Mouse (Mus musculus): ENCODE measurements around the gene Scn2b.

Gene Scn2b

DNA sequence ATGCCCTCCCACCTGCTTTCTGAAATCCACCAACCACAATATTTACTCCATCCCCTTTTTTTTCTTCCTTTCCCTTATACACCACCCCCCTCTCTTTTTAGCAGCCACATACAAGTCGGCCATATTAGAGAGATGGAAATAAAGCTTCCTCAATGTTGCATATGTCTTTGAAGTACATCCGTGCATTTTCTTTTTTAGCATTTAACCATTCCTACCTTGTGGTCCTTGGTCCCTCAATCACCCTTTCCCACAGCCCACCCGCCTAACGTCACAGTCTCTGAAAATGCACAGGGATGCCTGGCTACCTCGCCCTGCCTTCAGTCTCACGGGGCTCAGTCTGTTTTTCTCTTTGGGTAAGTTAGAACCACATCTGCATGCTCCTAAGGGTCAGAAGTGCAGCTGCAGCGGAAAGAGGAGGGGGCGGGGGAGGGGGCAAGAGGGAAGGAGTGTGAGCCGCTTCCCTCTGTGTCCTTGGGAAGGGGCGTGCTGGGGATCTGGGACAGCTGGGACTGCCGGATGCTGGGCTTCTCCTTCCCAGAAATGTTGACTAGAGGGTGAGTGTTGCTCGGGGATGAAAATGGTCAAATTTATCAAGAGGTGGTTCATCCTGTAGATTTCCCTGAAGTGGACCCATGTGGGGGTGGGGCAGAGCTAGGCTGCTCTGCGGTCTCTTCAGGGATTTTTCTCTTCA, at the start of gene Scn2b:
Gene Scn2b, plus strand, starts transcription at position 42 of the 691 bp plus-strand sequence.
- CTCF ChIA-PET = interaction anchor here in 2 of 4 experiments (0.5 to 6.1 kb wide), 3 partner anchors 16 to 109 kb away, joined by 3 to 60 read pairs (median 3); partner anchors contain the start of gene Cd3e (in 1 of the 2)
- POLR2A ChIA-PET = interaction anchor here in 3 of 4 experiments (0.6 to 1.4 kb wide), 7 partner anchors 8 to 526 kb away, joined by 3 to 7 read pairs (median 3); partner anchors contain the start of gene Mpzl3 (in 1 of the 3)

DNA sequence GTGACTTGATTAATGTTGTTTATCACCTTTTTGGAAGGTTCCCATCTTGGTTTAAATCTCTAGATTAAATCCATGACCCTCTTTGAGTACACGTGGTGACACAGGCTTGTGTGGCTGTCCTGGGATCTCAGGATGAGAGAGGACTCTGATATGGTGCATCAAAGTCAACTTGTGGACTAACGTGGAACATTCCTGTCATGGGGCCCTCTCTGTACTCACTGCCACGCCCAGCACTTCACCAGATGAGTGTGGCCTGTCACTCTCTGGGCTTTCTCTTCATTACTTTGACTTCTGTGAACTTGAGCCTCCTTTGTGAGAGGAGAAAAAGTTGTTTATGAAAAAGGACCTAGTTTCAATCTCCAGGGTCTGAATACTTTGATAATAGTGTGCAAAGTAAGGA, 45.8 kb upstream of the Scn2b start:
- ChIA-PET CTCF (no interaction called here), POLR2A (no interaction called here)

DNA sequence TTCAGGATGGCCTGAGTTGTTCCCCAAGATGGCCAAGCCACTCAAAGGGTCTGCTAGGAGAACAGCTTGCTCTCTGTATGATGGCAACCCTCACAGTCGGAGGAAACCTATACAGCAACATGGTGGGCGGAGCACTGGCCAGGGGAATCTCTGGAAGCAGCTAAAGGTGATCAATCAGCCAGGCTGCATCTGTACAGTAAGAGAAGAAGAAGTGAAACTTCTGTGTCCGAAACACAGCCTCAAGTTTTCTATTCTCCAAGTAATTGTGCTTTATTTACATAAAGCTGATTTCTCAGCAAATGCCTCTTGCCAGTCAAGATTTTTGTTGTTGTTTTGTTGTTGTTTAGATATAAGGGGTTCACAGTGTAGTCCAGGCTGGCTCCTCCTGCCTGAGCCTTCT, 39.7 kb upstream of the Scn2b start:
- ChIA-PET CTCF (interaction anchor here in 2 of 4 experiments (0.8 kb wide), 2 partner anchors 13 to 347 kb away, joined by 3 read pairs; no protein-coding TSS in a partner anchor), POLR2A (interaction anchor here in 2 of 4 experiments (0.9 to 3.4 kb wide), 4 partner anchors 8 to 158 kb away, joined by 3 to 15 read pairs (median 7); partner anchors contain the start of gene Mpzl2 (in 1 of the 2))

DNA sequence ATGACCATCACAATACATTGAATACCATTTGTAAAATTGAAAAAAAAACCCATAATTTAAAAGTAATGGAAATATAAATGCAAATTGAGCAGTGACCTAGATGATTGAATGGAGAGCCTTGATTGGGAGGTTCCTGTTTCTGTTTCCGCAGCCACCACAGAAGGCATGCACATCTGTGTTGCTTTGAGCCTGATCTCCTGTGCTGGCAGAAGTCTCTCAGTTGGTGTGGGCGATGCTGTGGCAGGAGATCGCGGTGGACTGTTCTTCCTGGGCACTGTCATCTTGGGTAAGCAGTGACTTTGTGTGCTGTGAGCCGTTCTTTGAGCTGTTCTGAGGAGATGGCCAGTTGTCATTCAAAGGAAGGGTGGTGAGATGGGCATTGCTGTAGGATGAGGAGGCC, 38.6 kb upstream of the Scn2b start, which contains the start of gene Jaml:
Gene Jaml, plus strand, starts transcription at position 173 of the 400 bp plus-strand sequence.
- ChIA-PET CTCF (no interaction called here), POLR2A (interaction anchor here in 2 of 4 experiments (0.6 to 1.8 kb wide), 2 partner anchors 12 to 477 kb away, joined by 4 to 5 read pairs; no protein-coding TSS in a partner anchor)

DNA sequence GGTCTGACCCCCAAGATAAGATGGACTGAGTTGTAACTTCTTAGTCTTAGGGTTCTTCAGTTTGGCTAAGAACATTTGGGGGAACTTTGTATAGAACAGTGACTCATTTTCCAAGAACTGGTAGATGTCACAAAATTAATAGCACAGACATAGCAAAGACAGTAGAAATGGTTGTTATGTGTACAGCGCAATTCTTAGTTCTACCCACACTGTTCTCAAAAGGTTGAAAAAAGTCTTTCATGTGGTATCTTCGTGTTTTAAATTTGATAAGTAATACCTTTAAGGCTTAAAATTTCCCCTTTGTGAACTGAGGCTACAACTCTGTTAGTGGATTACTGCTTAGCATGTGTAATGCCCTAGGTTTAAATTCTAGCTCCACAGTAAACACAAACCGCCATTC, 34.5 kb upstream of the Scn2b start:
- POLR2A ChIA-PET = no interaction called here
- CTCF ChIA-PET = no interaction called here

DNA sequence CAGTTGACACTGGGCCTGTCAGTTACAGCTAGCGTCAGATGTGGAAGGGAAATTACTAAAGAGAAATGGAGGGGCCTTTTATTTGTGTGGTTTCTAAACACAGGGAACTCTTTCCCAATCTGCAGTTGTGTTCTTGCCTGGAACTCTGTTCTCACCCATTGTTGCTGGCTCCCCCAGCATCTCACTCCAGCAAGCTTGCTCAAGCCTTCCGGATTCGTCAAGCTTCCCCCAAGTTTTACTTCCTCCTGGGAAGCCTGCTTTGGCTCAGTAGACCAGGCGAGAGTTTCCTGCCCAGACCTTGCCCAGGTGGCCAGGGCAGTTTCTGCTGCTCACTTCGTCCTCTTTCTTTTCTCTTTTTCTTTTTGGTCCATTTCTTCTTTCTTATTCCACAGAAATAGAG, 33.0 kb upstream of the Scn2b start:
- POLR2A ChIA-PET = interaction anchor here in 1 of 4 experiments (0.8 to 2.3 kb wide), 4 partner anchors 8 to 36 kb away, joined by 3 to 15 read pairs (median 4); partner anchors contain the start of gene Mpzl3
- CTCF ChIA-PET = no interaction called here

DNA sequence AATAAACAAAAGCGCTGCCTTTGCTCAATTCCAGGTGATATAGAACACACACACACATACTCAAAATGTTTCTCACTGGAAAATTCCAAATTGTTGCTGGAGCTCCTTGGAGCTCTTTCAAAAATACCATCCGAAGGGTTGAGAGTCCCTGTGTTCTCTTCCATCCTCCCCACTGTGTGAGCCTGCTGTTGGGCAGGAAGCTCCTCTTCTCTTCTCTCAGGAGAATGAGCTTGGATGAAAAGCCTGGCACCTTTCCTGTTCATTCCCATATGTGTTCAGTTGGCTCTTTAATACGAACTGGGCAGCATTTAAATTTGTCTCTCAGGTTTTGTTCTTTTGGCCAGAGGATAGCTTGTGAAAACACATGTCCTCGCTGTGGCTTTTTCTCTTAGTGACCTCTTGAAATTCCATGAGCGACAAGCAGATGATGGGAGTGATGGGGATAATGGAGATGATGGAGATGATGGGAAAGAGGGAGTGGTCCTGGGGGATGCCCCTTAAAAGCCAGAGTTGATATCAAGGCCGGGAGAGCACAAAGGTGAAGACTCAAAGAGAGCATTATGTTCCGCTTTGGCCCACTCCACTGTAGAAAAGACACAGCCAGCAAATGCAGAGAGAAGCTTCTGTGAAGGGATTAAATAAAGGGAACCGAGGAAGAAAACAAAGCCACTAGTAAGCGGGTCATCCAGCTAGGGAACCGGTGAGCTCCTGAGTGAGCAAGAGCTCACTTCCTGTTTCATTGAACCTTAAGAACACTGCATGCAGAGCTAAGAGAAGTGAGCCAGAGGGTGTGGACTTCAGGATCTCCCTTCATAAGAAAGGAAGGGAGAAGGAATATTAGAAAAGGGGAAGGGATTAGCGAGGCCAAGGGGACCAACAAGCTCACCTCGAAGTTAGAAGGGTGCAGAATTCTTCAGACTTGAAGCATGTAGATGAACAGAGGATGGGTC, 31.6 kb upstream of the Scn2b start:
- POLR2A ChIA-PET = interaction anchor here in 1 of 4 experiments (1.1 to 2.3 kb wide), 4 partner anchors 9 to 35 kb away, joined by 3 to 15 read pairs (median 4); no protein-coding TSS in a partner anchor
- CTCF ChIA-PET = interaction anchor here in 3 of 4 experiments (0.5 to 0.8 kb wide), 3 partner anchors 36 to 430 kb away, joined by 3 read pairs; no protein-coding TSS in a partner anchor

DNA sequence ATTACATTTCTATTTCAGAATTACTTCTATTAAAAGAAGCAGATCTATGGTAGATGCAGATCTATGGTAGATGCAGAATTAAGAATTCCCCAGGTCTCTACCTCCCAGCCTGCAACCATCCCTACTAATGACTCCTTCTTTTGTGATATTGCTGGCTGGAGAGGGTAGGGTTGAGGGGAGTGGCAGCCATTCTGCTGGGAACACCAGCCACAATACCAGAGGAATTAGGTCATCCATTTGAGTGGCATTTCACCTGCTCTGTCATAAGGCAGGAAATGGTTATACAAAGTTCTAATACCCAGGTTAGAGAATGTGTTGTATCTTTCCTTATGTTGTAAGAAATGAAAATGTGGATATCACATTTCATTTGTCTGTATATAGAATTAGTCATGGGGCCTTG, 29.5 kb upstream of the Scn2b start:
- ChIA-PET CTCF (no interaction called here), POLR2A (interaction anchor here in 1 of 4 experiments (1.6 kb wide), 1 partner anchor 22 kb away, joined by 4 read pairs; no protein-coding TSS in a partner anchor)

DNA sequence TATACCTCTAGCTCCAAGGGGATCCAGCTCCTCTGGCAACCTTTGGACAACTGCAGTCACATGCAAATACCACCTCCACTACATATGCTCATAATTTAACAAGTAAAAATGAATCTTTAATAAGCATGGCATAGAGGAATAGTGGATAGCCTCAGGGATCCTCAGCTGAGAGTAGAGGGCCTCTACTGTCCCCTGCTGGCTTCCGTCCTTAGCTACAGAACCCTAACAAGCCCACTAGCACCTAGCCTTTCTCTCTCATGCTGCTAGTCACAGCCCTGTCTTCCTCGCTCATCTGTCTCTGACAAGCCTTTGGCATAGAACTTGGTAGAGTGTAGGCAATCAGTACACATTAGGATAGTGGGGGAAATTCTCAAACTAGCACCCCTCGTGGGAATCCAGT, 26.8 kb upstream of the Scn2b start:
- CTCF ChIA-PET = interaction anchor here in 2 of 4 experiments (0.8 to 1.1 kb wide), 4 partner anchors 14 to 400 kb away, joined by 3 read pairs; no protein-coding TSS in a partner anchor
- POLR2A ChIA-PET = interaction anchor here in 2 of 4 experiments (0.7 to 1.5 kb wide), 4 partner anchors 11 to 126 kb away, joined by 3 to 6 read pairs (median 4); partner anchors contain the start of genes Jaml (in 1 of the 2) and Ube4a (in 1 of the 2)

DNA sequence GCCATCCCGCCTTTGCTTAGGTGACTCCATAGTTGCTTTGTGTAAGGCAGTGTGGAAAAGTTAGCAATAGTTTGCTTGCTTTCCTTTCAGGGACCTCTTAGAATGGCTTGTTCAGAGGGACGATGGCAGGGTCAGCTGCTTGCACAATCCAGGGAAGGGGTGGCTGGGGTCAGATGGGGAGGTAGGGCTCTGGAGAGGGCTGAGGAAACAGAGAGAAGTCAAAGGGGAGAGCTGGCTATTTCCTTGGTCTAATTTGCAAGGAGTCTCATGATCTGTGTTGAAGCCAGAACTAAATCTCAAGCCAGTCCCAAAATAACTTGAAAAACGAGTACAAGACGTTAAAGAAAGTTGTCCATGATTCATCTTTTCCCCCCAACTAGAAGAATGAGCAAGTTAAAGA, 24.9 kb upstream of the Scn2b start:
- CTCF ChIA-PET = interaction anchor here in 2 of 4 experiments (0.8 to 1.1 kb wide), 2 partner anchors 37 to 323 kb away, joined by 3 read pairs; no protein-coding TSS in a partner anchor
- POLR2A ChIA-PET = interaction anchor here in 2 of 4 experiments (0.9 to 1.6 kb wide), 4 partner anchors 11 to 818 kb away, joined by 3 to 6 read pairs (median 3); no protein-coding TSS in a partner anchor

DNA sequence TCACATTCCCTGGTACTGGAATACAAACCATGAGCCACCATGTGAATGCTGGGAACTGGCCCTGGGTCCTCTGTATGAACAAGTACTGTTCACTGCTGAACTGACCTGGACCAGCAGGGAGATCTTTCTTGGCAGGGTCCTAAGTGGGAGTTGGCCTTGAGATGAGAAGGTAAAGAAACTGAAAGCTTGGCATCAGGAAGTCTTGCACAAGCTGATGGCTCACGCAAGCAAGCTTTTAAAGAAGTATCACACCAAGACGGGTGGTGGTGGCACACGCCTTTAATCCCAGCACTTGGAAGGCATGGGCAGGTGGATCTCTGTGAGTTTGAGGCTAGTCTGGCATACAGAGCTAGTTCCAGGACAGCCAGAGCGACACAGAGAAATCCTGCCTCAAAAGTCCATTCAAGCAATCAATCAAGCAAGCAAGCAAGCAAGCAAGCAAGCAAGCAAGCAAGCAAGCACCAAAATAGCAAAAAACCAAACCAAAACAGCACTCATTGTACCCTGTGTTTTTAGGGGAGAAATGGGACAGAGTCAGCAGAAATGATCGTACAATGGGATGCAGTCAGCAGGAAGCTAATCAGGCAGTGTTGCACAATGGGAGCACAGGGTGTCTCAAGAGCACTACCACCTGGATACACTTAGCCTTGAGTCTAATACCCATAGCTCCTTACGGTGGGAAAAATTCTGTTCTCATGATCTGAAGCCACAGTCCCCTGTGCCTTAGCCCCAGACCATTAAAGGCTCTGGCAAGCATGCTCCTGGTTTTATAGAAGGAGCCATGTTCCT, 22.2 kb upstream of the Scn2b start:
- ChIA-PET CTCF (interaction anchor here in 3 of 4 experiments (1.0 to 1.2 kb wide), 3 partner anchors 47 to 73 kb away, joined by 3 to 7 read pairs (median 5); no protein-coding TSS in a partner anchor), POLR2A (interaction anchor here in 1 of 4 experiments (1.1 to 1.4 kb wide), 3 partner anchors 9 to 66 kb away, joined by 3 to 5 read pairs (median 4); no protein-coding TSS in a partner anchor)

DNA sequence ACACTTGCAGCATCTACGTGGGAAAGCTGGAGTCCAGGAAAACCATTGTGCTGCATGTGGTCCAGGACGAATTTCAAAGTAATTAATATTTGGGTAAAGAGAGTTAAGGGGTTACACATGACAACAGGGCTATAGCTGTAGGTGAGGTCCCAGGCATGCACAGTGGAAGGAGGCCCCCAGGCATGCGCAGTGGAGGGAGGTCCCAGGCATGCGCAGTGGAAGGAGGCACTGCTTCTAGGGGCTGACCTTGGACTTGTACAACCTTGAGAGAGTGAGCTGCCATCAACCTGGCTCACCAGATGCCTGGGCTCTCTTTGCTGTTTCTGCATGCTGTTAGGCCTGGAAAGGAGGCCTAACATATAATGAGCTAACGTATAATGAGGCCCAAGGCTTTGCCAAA, 19.7 kb upstream of the Scn2b start:
- POLR2A ChIA-PET = no interaction called here
- CTCF ChIA-PET = interaction anchor here in 2 of 4 experiments (0.6 to 0.8 kb wide), 3 partner anchors 22 to 49 kb away, joined by 3 to 9 read pairs (median 4); no protein-coding TSS in a partner anchor

DNA sequence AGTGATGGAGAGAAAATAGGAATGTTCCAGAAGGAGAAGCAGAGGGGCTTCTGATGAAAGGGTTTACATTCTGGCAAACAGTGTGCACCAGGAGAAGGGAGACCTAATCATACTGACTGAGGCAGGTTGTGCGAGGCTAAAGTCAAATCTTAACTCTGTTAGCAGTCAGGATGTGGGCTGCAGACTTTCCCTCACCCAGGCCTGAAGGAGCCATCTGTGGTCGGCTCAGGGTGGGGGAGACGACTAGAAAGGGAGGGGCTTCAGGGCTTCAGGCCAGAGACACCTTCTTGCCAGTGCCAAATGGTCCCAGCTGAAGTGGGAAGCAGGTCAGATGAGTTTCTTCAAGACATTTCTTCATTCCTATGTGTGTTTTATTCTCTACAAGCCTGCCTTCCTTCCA, 19.2 kb upstream of the Scn2b start:
- POLR2A ChIA-PET = no interaction called here
- CTCF ChIA-PET = interaction anchor here in 1 of 4 experiments (0.8 kb wide), 1 partner anchor 22 kb away, joined by 4 read pairs; no protein-coding TSS in a partner anchor

DNA sequence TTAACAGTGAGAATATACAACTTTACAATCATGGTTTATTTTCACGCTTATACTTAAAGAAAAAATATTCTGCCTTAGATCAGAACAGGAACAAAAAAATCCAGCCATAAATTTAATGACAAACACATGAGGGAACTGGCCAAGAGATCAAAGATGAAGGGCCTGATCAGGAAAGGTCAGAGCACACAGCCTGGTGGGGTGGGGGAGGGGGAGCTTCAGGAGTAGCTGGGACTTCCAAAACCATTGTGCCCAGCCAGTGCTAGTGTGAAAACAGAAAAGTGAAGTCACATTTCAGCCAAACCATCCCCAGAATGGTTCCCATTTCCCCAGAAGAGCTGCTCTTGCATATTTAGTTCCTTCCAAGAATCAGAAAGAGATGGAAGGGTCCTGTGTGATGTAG, 15.1 kb upstream of the Scn2b start:
- ChIA-PET CTCF (interaction anchor here in 1 of 4 experiments (0.6 kb wide), 1 partner anchor 20 kb away, joined by 3 read pairs; no protein-coding TSS in a partner anchor), POLR2A (no interaction called here)

DNA sequence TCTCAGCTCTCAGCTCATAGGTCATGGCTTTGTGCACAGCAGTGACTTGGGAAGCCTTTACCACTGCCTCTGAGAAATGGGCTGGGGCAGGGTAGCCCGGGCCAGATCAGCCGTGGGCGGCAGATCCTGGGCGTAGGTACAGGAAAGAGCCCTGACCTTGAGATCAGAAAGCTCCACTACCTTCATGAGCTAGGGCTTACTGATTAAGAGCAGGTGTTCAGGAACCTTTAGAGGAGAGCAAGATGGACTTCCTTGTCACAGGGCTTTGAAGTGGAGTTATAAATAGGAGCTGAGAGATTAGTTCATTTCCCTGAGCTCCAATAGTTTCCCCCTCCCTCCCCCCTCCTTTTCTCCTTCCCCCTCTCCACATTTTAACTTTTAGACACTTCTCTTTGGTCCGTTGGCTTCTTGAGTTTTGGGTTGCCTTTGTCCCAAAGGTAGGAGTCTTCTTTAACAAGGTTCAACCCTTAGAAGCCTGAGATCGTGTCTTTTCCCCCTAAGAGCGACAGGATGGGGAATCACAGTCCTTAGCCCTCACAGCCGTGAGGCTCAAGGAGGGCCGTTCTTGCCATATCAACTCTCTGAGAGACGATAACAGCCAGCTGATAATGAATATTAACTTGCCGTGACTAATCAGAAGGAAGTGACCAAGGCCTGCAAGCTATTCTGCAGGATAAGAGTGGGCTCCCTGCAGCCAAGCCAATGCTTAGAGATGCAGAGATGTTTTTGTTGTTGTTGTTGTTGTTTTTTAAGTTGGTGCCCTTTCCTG, 14.2 kb upstream of the Scn2b start:
- ChIA-PET POLR2A (interaction anchor here in 2 of 4 experiments (0.6 to 1.0 kb wide), 2 partner anchors 13 to 683 kb away, joined by 3 read pairs; no protein-coding TSS in a partner anchor), CTCF (interaction anchor here in 2 of 4 experiments (0.6 to 0.9 kb wide), 4 partner anchors 19 to 329 kb away, joined by 3 to 5 read pairs (median 4); no protein-coding TSS in a partner anchor)

DNA sequence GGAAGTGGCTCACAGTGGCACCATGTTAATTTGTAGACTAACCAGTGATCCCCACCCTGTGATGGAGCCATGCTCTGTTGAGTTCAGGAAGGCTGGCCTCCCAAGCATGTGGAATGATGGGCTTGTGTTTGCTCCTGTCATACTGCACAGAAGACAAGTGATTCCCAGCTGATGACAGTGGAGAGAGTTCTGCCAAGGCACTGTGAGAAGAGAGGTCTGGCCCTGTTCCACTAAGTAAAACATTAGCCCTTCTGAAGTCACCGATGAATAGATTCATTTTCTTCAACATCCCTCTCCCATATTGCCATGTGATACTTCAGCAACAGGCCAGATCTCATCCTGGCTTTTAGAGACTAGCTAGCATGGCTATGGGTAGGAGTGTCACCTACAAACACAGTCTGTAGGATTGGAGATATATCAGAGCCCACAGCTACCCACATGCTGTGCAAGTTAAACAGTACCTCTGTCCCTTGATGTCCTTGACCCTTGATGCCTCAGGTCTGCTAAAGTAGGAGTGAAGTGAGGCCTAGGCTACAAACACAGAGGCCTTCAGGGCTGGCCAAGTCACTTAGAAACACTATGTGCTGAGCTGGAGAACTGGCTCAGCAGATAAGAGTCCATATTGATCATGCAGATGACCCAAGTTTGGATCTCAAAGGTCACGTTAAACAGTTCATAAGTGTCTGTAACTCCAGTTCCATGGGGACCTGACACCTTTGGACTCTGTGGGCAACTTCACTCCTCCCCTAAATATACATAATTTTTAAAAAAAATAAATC, 11.8 kb upstream of the Scn2b start:
- ChIA-PET POLR2A (interaction anchor here in 2 of 4 experiments (0.7 kb wide), 2 partner anchors 104 to 298 kb away, joined by 3 to 6 read pairs; no protein-coding TSS in a partner anchor), CTCF (no interaction called here)
